Mouse (Mus musculus): ENCODE measurements at regions not wholly inside any gene's neighbourhood (a gene's known extent, or its start where the extent isn't known, plus 50 kb on each side); places are given as distances from the start of the nearest gene placed in this dataset.

GRCm38 (mm10) chr2:179277887-179278282 is 164.3 kb upstream of the Cdh4 start:
- DNase-seq: no peak

DNA sequence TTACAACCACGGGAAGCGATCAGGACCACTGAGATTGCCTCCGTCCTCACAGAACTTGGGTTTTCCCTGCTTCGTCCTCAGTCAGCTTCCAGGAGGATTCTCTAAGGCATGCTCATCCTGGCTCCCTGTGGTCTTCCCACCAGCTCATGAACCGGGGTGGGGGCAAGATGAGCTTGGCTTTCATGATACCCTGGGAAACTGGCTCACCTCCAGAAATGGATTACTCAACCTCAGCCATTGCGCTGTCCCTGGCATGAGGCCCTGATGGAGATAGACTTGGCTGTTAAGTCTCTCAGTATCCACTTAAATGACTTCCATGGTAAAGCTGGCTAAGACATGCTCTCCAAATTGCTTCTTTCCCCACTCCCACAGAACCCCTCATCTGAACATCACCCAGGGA is 160.0 kb upstream of the Cdh4 start:
- DNase-seq: no peak

GRCm38 (mm10) chr2:179290394-179290793 is 151.8 kb upstream of the Cdh4 start:
- DNase-seq: peak in 1 of 2 experiments; percentile 11

- DNase-seq: no peak
Observed at GRCm38 (mm10) chr2:179291046-179291563, 151.1 kb upstream of the Cdh4 start.

DNA sequence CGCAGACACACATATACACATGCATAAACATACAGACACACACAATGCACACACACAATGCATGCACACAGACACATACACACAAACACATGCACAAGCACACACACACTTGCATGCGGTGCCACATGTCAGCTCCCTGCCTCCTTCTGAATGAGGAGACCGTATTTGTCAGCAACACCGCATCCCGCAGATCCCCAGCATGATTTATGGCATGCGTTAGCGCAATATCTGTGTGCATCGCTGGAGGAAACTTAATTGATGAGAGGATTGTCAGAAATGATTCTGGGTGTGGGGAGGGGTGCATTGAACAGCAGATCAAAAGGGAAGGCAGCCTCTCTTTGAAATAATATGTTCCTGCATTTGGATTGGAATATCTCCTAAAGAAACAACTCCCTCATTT is 150.3 kb upstream of the Cdh4 start:
- DNase-seq: no peak

DNA sequence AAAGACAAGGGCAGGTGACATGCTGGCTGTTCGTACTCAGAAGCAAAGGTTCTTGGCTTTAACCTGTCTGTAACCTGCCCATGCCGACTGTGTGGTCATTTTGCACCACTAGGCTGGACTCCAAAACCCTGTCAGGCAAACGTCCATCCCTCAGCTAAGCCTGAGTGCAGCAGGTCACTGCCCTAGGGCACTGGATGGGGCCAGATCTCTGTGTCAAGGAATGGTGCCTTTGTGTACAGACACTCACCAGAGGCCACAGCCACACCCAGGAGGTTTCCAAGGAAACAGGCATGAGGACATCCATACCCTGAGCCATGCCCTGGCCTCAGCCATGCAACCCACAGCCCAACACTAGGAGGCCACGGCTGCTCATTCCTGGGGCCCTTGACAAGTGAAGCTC is 149.7 kb upstream of the Cdh4 start:
- peak in 1 of 2 experiments; percentile 5 for DNase-seq

DNA sequence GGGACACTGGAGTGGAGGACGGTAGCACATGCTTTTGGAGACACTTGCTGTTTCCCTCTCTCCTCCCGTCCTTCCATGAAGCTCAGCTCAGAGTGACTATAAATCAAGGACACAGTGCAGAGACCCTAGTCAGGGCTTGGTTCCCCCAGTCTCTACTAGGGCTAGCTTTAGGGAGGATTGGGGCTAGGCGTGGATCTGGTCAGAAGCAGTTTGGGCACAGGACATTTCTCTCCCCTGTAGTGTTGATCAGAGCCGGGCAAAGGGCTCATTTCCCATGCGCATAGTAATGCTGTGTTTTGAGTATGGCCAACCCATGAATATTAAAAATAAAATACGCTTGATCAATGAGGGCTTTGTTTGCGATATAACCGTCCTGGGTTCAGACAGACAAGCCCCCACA is 149.1 kb upstream of the Cdh4 start:
- DNase-seq: no peak

- no peak for DNase-seq
Observed at GRCm38 (mm10) chr2:179297057-179297456, 145.2 kb upstream of the Cdh4 start.

GRCm38 (mm10) chr2:179303765-179304164 is 138.5 kb upstream of the Cdh4 start:
- DNase-seq: no peak

DNA sequence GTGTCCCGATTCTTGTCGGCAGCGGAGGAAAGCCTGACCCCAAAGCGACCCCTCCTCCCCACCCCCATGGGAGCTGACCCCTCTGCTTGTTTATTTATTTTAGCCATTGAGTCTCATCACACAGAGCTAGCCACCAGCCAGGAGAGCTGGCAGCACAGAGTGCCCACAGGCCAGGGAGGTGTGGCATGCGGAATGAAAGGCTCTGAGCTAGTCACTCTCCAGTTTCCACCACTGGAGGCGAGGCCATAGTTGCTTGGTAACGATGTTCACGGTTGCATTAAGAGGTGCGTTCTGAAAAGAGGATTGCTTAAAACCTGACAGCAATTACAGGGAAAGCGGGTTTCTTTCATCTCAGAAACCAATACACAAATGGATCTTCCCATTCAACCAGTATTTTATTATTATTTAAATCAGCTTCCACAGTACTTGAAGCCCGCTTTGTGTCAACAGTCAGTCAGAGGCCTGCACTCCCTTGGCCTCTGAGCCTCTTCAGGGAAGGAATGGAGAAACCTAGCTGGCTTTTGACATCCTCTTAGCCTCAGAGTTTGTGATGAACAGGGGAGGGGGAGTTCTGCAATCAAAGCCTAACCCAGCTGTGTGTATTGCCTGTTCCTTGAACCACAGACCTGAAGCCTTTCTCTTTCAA is 134.8 kb upstream of the Cdh4 start:
- DNase-seq: no peak

GRCm38 (mm10) chr2:179307932-179308303 is 134.3 kb upstream of the Cdh4 start:
- no peak for DNase-seq

DNA sequence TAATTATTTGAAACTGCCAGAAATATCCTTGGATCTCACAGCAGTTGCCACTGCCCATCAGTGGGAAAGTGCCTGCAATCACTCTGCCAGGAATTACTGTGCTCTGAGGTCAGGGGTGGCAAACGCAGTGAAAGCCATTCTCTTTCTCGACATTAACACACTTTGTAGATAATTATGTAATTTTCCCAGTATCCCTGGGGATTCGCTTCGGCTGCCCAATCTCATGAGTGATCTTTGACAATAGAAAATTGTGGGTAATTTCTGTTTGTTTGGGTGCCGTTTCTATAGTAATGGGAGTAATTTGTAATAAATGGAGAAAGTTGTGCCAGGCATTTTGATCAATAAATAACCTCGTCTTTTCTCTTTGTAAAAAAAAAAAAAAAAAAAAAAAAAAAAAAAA is 124.2 kb upstream of the Cdh4 start:
- DNase-seq: no peak

DNA sequence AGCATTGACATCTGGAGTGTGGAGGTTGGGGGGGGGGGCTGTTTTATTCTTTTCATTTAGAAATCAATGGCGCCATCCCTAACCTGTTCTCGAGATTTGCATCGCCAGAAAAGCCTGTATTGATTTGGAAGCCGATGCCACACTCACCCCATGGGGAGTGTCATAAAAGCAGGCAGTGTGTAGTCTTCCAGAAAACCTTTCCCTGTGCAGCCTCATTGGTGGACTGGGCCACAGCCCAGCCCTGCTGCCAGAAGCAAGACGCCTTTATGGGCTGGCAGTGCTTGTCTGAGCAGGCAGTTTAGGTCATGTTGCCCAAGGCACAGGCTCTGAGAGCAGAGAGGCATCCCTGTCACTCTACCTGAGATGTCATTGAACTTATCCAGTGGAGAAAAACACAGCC is 117.0 kb upstream of the Cdh4 start:
- DNase-seq: no peak

- no peak for DNase-seq
Observed at GRCm38 (mm10) chr2:179332872-179333489, 109.2 kb upstream of the Cdh4 start.

GRCm38 (mm10) chr2:179333587-179333986 is 108.6 kb upstream of the Cdh4 start:
- no peak for DNase-seq

DNA sequence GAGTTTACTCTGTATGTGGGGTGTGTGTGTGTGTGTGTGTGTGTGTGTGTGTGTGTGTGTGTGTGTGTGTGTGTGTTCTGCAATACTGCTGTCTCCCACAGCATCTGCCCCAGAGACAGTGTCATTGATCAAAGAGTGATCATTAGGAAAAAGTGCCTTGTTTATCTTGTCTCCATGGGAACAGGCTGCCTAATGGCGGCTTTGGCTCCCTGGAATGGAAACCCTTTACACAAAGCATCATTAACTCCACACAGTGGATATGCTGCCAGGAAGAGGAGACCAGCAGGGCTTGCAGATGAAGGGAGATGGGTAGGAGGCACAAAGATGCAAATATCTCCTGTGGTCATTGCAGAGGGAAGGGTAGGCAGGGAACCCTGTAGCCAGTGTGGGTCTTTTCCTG is 106.0 kb upstream of the Cdh4 start:
- no peak for DNase-seq

DNA sequence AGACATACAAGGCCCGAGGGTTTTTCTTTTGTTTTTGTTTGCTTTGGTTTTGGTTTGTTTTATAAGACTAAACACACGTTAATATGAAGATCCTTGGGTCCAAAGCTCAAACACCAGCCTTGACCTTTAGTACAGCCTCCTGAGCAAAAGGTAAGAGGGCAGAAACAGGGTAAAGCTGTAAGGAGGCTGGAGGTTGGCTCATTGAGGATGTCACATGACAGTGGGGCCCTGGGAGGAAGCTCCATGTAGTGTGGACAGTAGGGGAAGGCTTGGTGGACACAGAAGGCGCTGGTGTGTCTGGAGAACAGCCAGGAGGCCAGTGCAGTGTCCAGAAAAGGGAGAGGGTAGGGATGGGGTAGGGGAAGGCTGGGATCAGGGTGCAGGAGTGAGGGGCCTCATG is 89.6 kb upstream of the Cdh4 start:
- DNase-seq: peak; percentile 35 to 50

DNA sequence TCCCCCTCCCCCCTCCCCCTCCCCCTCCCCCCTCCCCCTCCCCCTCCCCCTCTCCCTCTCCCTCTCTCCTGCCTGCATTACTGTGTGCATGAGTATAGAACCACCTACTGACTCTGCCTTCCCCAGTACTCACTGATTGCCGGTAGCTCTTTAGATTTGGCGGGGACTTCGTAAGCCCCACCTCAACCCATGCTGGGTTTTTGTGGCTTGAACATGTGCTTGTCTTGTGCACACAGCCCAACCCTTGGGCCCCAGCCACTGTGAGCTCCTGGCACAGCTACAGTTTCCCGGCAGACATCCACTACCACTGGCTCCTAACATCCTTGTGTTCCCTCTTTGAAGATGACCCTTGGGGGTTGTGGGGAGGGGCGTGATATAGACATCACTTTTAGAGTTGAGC is 87.4 kb upstream of the Cdh4 start:
- DNase-seq: no peak

GRCm38 (mm10) chr2:179370882-179371546 is 71.2 kb upstream of the Cdh4 start:
- no peak for DNase-seq

DNA sequence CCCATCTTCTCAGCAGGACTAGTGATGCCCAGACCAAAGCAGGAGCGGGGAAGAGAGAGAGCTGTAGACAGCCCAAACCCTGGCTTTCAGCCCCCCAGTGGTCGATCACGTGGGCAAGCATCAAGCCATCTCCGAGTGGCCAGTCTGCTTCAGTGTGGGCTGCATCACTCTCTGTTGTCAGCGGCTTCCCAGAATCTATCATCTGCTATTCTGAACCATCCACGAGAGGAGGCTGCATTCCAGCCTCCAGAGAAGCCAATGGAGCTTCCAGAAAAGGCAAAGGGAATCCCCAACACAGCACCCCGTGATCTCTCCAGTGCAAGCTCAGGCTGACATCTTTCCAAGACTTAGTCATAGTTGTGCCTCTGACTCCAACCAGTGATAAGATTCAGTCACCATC is 70.7 kb upstream of the Cdh4 start:
- no peak for DNase-seq

DNA sequence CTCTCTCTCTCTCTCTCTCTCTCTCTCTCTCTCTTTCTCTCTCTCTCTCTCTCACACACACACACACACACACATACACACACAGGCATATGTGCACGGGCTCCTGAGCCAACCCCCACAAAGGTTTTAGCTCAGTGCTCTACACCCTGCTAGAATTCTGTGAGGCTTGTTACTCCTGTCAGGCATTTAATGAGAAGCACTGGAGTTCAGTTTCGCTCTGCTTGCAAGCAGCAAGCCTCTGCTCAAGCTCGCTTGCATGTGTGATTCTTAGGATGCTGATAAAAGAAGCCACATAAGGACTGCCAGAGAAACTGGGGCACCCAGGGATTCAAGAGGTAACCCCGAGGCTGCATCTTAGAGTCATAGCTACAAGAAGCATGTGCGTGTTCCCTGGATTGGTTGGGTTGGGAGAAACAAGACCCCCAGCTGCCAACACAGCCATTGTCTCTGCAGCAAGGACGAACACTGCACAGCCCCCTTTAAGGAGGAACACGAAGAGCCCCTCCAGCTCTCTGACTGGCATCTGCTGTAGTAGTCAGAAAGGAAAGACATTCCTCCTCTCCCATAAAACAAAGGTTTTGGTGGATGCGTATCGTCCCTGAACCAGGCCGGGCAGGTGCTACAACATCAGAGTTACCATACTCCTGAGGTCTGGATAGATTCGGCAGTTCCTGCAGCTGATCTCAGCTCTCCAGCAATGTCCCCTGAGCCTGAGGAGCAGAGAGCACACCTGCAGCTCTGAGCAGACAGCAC is 62.4 kb upstream of the Cdh4 start:
- no peak for DNase-seq

DNA sequence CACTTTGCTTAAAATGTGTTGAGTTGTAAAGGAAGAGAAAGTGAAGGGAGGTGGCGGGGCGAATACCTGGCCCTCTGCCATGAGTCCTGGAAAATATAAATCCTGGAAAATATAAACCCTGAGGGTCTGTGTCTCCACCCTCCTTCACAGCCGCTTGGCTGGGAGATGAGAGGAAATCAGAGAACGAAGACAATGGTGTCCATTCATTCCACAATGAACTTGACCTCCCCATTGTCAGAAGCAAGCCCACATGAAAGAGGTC is 61.9 kb upstream of the Cdh4 start:
- DNase-seq: no peak

DNA sequence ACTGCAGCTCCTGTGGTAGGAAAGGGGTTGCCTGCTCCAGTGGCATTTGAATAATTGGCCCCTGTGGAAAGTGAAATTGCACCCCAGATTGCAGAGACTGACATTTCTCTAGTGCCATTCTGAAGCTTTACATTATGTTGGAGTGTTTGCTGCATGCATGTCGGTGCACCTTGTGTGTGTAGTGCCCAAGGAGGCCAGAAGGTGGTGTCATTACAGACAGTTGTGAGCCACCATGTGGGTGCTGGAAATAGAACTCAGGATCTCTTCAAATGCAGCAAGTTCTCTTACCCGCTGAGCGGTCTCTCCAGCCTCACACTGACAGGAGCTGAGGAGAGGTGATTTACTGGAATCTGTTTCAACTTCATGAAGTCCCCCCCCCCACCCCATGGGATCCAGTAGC is 60.3 kb upstream of the Cdh4 start:
- DNase-seq: no peak

- DNase-seq: peak; percentile 7 to 17
Observed at GRCm38 (mm10) chr2:179382594-179382993, 59.6 kb upstream of the Cdh4 start.
